Mouse (Mus musculus) gastrocnemius, postnatal 10 days (tissue): ENCODE results near the gene Mrpl57. TPM values are rescaled to one million over a fixed set of nuclear protein-coding genes. Genes with fewer than 3 reads are reported as not detected.
"Not testable (repeated sequence)": the region's sequence is repeated elsewhere in the genome, so short reads cannot be mapped to it uniquely, and the experiment has no call there.

Experiments used
- DNase-seq: peaks from one replicate; pipeline ENCODE4 v3.0.0; 2021; ENCODE audit warnings: mixed read lengths
- long read RNA-seq, 2 experiments: library from polyadenylated mRNA; stranded (forward); transcript quantifications; one replicate each; pipeline ENCODE4 v2.0.0; 2021
- total RNA-seq, 2 experiments: library from RNA; stranded (reverse); gene quantifications; 2 replicates each; pipeline ENCODE4 v1.2.3; 2021

Mrpl57 gene
- total RNA-seq = 10 to 100 TPM; 65.1 to 77.2 TPM
- long read RNA-seq, experiment 1, transcript Mrpl57-201 (2 exons, 2,877 nt) = major isoform, 29 of 35 reads
- long read RNA-seq, experiment 1, transcript Mrpl57-202 (1 exons, 519 nt) = minor isoform, 6 of 35 reads
- long read RNA-seq, experiment 1, partial matches to known transcripts = 0 of 35 reads
- long read RNA-seq, experiment 1, other reads (novel, unspliced or antisense) = 0 of 35 reads
- long read RNA-seq, experiment 2, transcript Mrpl57-201 (2 exons, 2,877 nt) = major isoform, 24 of 33 reads
- long read RNA-seq, experiment 2, transcript Mrpl57-202 (1 exons, 519 nt) = minor isoform, 6 of 33 reads
- long read RNA-seq, experiment 2, partial matches to known transcripts = 0 of 33 reads
- long read RNA-seq, experiment 2, other reads (novel, unspliced or antisense) = 3 of 33 reads

DNA sequence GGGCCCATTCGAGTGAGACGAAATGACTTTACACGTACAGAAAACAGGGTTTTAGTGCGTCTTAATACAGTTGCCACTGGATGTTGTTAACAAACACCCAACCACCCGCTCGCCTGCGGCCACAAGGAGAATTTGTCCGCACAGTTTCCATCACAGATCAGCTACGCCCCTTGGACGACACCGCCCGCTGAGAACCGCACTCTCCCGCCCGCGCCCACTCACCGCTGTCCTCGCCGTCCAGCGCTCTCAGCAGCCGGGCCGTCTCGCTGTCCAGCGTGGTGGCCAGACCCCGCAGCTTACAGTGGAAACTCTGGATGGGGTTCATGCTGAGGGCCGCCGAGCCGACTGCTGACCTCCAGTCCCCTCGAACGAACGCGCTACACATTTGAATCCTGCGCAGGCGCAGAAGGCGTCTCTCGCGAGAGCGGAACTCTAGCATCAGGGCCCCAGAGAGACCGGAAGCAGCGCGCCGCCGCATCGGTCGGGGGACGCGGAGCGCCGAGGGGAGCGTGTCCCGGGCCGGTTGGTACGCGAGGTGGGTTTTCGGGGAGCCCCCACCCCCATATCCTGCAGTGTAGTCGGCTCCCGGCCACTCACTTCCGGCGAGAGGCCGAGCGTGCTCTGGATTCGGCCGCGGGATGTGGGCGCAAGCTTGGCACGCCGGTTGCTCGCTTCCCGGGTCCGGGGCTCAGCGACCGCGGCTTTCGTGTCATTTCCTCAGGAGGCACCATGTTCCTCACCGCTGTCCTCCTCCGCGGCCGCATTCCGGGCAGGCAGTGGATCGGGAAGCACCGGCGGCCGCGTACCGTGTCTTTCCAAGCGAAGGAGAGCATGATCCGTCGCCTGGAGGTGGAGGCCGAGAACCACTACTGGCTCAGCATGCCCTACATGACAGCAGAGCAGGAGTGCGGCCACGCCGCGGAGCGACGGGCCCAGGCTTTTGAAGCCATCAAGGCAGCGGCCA, at the start of gene Mrpl57, which contains the start of gene Ska3:
Gene Mrpl57, plus strand, starts transcription at position 447 of the 964 bp plus-strand sequence.
Gene Ska3, minus strand, starts transcription at position 398 of the 964 bp plus-strand sequence.
- peak; percentile 95 for DNase-seq

- peak; percentile 8 for DNase-seq
Measured at GRCm38 (mm10) chr14:57787406-57787805, 38.6 kb upstream of the Mrpl57 start.

- no peak for DNase-seq
Measured at GRCm38 (mm10) chr14:57789311-57789710, 36.7 kb upstream of the Mrpl57 start.

GRCm38 (mm10) chr14:57789759-57790158, 36.3 kb upstream of the Mrpl57 start:
- DNase-seq = no peak

DNA sequence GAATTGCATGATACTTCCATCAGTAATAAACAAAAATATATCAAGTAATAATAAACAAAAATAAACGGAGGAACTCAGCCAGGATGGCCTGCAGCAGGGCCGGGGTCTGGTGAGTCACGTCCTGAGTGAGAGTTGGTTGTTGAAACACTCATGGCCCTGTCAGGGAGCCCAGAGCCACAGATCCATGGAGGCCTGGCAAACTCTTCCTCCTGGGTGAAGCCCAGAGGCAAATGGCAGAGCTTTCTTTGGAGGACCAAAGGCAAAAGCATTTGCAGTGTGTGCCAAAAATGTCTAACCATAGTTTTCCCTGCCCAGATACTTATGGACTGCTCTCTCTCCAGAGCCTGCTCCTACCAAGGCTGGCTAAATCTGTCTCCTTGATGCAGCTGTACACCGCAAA, 34.9 kb upstream of the Mrpl57 start:
- DNase-seq = no peak

DNA sequence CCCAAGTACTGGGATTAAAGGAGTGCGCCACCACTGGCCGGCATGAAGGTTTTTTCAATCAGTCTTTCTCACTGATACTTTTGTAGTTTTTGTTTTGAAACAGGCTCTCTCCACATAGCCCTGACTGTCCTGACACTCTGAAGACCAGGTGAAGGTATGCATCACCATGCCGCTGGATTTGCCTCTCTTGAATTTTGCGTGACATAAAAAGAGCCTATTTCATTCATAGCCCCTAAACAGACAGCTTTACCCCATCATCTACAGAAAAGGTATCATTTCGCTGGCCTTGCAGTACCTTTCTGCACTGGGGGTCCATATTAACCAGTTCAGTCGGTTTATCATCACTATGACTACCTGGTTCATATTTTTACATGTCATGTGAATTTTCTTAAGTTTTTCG, 28.5 kb upstream of the Mrpl57 start:
- DNase-seq = no peak

GRCm38 (mm10) chr14:57797991-57798931, 27.8 kb upstream of the Mrpl57 start, which contains the start of gene Sap18:
Gene Sap18 (plus strand): TSS chr14:57798180.
- DNase-seq = peak; percentile 94

DNA sequence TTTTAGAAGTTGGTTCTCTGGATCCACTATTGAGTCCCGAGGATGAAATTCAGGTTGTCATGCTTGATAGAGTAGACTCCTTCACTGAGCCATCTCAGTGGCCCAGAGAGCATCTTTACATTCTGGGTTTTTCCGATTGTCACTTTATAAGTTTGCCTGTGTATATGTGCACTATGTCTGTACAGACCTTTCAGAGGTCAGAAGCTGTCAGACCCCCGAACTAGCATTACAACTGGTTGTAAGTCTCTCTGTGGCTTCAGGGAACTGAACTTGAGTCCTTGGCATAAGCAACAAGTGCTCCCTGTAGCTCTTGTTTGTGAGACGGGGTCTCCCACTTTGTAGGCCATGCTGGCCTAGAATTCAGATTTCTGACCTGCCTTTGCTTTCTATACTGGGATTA, 22.3 kb upstream of the Mrpl57 start:
- no peak for DNase-seq

DNA sequence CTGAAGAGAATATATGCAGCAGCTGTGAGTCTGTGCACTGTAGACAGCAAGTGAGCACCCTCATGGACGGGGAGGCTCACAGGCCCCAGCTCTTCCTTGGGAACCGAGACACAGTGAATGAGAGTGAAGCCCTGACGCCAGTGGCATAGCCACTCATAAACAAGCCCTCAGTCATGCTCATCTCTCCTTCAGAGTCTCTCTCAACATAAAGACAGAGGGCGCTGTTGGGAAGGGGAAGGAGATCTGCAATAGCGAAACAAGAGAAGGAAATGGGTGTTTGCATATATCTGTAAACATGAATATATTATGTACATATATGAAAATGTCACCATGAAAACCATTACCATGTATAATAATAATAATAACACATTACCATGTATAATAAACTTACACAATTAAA, 17.5 kb upstream of the Mrpl57 start:
- DNase-seq = no peak

DNA sequence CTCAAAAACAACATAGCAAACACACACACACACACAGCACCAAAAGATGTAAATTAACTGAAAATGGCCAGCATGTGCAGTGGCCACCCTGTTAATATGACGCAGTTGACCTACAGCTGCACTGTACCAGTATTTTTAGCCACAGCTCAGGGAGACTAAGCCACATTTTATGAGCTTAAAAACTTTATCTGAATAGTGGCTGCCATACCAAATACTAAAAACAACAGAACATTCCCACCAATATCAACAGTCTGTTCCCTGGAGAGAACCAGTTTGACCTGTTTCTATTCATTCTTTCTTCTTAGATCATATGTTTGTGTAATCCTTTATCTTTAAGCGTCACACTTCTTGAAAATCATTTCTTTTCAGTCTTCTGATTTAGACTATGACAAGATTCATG, 15.1 kb upstream of the Mrpl57 start:
- no peak for DNase-seq

- DNase-seq = no peak
Measured at GRCm38 (mm10) chr14:57811844-57812243, 14.2 kb upstream of the Mrpl57 start.

DNA sequence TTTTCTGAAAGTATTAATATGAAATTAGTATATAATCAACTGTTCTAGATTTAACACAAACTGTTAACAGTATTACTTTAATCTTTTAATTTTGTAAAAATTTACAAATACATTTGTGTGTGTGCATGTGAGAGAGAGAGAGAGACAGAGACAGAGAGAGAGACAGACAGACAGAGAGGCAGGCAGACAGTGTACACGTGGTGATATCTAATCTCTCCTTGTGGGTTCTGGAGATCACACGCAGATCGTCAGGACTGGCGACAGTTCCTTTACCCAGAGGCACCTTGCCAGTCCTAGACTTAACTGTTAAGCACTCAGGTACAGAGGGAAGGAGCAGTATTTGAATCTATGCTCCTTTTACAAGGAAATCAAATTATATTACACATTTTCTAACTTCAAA, 5.2 kb upstream of the Mrpl57 start:
- DNase-seq = no peak

GRCm38 (mm10) chr14:57827284-57827683, 1.2 kb downstream of the Mrpl57 start:
- DNase-seq = no peak

GRCm38 (mm10) chr14:57833526-57833925, 7.5 kb downstream of the Mrpl57 start:
- no peak for DNase-seq

- no peak for DNase-seq
Measured at GRCm38 (mm10) chr14:57835157-57835556, 9.1 kb downstream of the Mrpl57 start.

- no peak for DNase-seq
Measured at GRCm38 (mm10) chr14:57844535-57844934, 18.5 kb downstream of the Mrpl57 start.

- DNase-seq = not testable (repeated sequence)
Measured at GRCm38 (mm10) chr14:57848061-57848460, 22.0 kb downstream of the Mrpl57 start.

DNA sequence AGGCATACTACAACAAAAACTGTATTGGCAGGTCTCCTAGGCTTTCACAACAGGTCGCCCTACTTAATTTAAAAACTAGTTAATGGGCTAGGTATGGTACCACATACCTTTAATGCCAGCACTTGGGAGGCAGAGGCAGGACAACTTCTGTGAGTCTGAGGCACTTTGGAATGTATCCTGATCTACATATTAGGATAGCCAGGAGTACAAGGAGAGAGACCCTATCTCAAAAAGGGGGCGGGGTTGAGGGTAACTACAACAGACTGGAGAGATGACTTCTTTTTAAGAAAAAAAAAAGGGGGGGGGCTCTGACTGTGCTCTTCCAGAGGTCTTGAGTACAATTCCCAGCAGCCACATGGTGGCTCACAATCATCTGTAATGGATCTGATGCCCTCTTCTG, 22.6 kb downstream of the Mrpl57 start:
- DNase-seq = no peak

- DNase-seq = no peak
Measured at GRCm38 (mm10) chr14:57850330-57850729, 24.3 kb downstream of the Mrpl57 start.

DNA sequence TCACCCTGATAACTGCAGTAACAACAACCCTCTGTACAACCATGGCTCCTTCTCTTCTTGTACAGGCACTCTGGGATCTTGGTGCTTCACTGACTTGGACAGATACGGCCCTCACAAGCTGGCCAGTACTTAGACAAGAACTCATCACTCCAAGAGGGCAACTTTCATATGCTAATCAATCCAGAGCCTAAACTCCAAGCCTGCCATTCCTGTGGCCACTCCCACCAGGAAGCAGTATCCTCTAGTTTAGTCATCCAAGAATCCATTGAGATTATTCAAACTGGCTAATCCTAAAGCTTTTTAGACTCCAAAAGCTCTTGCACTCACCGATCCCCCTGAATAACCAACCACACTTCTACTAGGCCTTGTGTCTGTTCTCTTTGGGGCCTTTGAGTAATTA, 26.9 kb downstream of the Mrpl57 start:
- DNase-seq = no peak

DNA sequence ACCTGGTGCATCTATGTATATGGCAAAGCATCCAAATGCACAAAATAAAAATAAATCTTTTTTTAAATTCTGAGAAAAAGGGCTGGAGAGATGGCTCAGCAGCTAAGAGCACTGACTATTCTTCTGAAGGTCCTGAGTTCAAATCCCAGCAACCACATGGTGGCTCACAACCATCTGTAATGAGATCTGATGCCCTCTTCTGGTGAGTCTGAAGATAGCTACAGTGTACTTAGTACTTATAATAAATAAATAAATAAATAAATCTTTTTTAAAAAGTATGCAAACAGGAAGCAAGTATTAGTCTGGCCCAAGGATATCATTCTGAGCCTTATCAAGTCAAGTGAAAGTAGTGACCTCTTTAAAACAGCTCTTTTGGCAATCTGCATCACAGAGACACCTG, 30.0 kb downstream of the Mrpl57 start:
- DNase-seq = not testable (repeated sequence)

- no peak for DNase-seq
Measured at GRCm38 (mm10) chr14:57858601-57859000, 32.6 kb downstream of the Mrpl57 start.
